Mouse (Mus musculus) midbrain, embryonic 16.5 days (tissue): ENCODE results near the gene Mfsd4b5. TPM values are rescaled to one million over a fixed set of nuclear protein-coding genes. Genes with fewer than 3 reads are reported as not detected.
"Not testable (repeated sequence)": the region's sequence is repeated elsewhere in the genome, so short reads cannot be mapped to it uniquely, and the experiment has no call there.

Experiments used
- ATAC-seq: fragments of 200-750 bp; cut with Nextera tagmentation; 2 replicates; pipeline ENCODE4 v1.8.0; 2017; ENCODE audit warnings: moderate TSS enrichment
- H3K27ac ChIP-seq: fragments of 300-500 bp; sonication (generic); 2 replicates; pipeline ENCODE4 v1.5.1; 2014; ENCODE audit warnings: mild to moderate bottlenecking, low read length, mixed read lengths
- H3K27me3 ChIP-seq: fragments of 300-500 bp; sonication (generic); 2 replicates; pipeline ENCODE4 v1.6.1; 2014; ENCODE audit warnings: low read depth, low read length, mixed read lengths; ENCODE audit not compliant: control insufficient read depth, insufficient read depth
- H3K36me3 ChIP-seq: fragments of 300-500 bp; sonication (generic); 2 replicates; pipeline ENCODE4 v1.6.1; 2014; ENCODE audit warnings: mild to moderate bottlenecking, low read length, moderate library complexity, mixed read lengths; ENCODE audit not compliant: control insufficient read depth, insufficient read depth
- H3K4me1 ChIP-seq: fragments of 300-500 bp; sonication (generic); 2 replicates; pipeline ENCODE4 v1.6.1; 2014; ENCODE audit warnings: mild to moderate bottlenecking, low read length, mixed read lengths; ENCODE audit not compliant: control insufficient read depth, insufficient read depth
- H3K4me2 ChIP-seq: fragments of 300-500 bp; sonication (generic); 2 replicates; pipeline ENCODE4 v1.6.1; 2014; ENCODE audit warnings: mild to moderate bottlenecking, low read length, mixed read lengths
- H3K4me3 ChIP-seq: fragments of 300-500 bp; sonication (generic); 2 replicates; pipeline ENCODE4 v1.5.1; 2014; ENCODE audit warnings: low read depth, mild to moderate bottlenecking, low read length, moderate library complexity, mixed read lengths
- H3K9ac ChIP-seq: fragments of 300-500 bp; sonication (generic); 2 replicates; pipeline ENCODE4 v1.6.1; 2014; ENCODE audit warnings: low read depth, low read length, mixed read lengths
- H3K9me3 ChIP-seq: fragments of 300-500 bp; sonication (generic); replicated peaks from 2 replicates; pipeline ENCODE4 v1.6.1; 2014; ENCODE audit warnings: mild to moderate bottlenecking, low read length, mixed read lengths; ENCODE audit not compliant: control insufficient read depth, poor library complexity, severe bottlenecking
- WGBS: fragments of 180-500 bp; shearing (Covaris S2); extraction: QIAGEN DNeasy Blood & Tissue Kit; methylation state at CpG from one replicate; pipeline ENCODE4 v1.1.7; 2014; 5-methylcytosine and 5-hydroxymethylcytosine counted together
- polyA plus RNA-seq: library from polyadenylated mRNA; unstranded; fragments of >200 nt; fragmentation: Nextera tagmentation; extraction: Ambion mirVana; gene quantifications from 2 replicates; pipeline ENCODE4 v1.2.1, GENCODE M21; 2015

Mfsd4b5 gene
- polyA plus RNA-seq, 1 experiment from 2014 or later, result not detected

DNA sequence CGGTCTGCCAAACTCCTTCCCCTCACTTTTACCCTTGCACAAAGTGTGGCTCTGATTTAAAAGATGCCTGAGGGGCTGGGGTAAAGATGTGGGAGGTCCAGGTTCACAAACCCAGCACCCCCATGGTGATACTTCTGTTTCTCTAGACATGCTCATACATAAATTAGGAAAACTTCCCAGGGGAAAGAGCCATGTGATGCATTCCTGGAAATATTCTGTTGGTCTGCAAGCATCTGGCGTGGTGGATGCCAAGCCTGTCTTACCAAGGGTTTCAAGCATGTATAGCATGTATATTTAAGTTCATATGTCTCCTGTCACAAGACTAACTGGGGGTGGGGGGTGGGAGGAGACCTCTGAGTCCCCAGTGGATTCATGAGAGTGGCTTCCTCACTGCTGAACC is 34.0 kb upstream of the Mfsd4b5 start:
- H3K36me3 ChIP-seq, result no peaks in the 10 kb centered on the region
- H3K4me2 ChIP-seq, result no peak overlapping the region
- H3K9ac ChIP-seq, result no peak overlapping the region
- no peak for ATAC-seq
- WGBS, result 72% methylated on average over 2 of the region's 2 CpGs
- H3K27me3 ChIP-seq, result peaks cover 4% of the 10 kb centered on the region
- no peak overlapping the region for H3K27ac ChIP-seq
- no peak overlapping the region for H3K4me3 ChIP-seq
- H3K4me1 ChIP-seq, result peaks cover 7% of the 10 kb centered on the region
- no peaks in the 10 kb centered on the region for H3K9me3 ChIP-seq

DNA sequence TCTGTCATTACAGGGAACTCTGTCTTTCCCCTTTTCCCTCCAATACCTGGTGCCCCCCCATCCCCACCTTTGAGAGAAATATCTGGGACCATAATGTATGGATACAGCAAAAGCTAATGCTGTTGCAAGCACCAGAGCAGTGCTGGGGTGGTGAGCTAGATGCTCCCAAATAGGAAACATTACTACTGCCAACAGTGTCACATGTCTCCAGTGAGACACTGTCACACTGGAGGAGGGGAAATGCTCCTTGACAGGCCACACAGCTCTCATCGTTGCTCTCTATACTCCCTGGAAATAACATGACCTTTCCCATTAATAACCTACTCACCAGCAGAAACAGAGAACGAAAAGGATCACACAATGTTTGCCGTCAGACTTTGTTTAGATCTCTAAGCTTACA is 33.0 kb upstream of the Mfsd4b5 start:
- 70% methylated on average over 3 of the region's 3 CpGs for WGBS
- H3K27me3 ChIP-seq, result peaks cover 4% of the 10 kb centered on the region
- H3K9ac ChIP-seq, result no peak overlapping the region
- H3K4me3 ChIP-seq, result no peak overlapping the region
- no peak for ATAC-seq
- H3K9me3 ChIP-seq, result no peaks in the 10 kb centered on the region
- no peak overlapping the region for H3K4me2 ChIP-seq
- no peak overlapping the region for H3K27ac ChIP-seq
- peaks cover 5% of the 10 kb centered on the region; the same call in 1 of the 2 replicates for H3K4me1 ChIP-seq
- H3K36me3 ChIP-seq, result no peaks in the 10 kb centered on the region

DNA sequence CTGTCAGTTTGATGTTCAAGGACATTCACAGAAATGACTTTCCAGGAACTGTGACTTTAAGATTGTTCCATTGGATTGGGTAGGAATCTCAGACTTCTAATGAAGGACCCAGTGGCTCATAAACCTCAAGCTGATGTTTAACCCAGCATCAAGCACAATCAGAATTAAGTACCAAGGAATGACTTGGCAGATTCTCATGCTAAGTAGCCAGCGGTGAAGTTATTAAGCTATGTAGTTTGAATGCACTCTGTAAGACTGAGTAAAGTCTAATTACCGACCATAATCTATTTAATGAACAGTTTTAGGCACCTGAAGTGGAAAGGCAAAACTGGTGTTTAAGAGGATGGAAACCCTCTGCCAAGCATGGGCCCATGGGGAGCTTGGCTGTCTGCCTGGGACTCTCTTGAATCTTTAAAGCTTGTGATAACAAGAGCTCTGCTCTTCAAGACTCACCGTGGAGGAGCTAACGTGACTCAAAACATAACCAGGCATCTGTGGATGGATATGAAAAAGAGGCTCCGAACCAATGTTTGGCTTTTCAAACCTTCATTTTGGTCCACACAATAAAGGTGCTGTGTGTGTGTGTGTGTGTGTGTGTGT is 31.9 kb upstream of the Mfsd4b5 start:
- Histone ChIP-seq H3K27me3 (peaks cover 2% of the 10 kb centered on the region), H3K4me3 (no peak overlapping the region), H3K9me3 (no peaks in the 10 kb centered on the region), H3K36me3 (no peaks in the 10 kb centered on the region), H3K9ac (no peak overlapping the region), H3K4me2 (no peak overlapping the region), H3K4me1 (no peaks in the 10 kb centered on the region), H3K27ac (no peak overlapping the region)
- 78% methylated on average over 5 of the region's 5 CpGs for WGBS
- ATAC-seq, result no peak

DNA sequence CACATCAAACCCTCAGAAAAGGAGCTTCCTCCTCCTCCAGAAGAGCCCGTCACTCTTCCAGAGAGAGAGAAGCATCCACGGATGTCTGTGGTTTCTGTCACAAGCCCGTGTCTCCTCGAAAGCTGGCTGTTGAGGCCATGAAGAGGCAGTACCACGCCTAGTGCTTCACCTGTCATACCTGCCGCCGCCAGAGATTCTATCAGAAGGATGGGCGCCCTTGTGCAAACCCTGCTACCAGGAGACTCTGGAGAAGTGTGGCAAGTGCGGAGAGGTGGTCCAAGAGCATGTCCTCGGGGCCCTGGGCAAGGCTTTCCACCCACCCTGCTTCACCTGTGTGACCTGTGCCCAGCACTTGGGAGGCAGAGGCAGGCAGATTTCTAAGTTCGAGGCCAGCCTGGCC is 23.1 kb upstream of the Mfsd4b5 start:
- Histone ChIP-seq H3K4me1 (no peaks in the 10 kb centered on the region), H3K27ac (no peak overlapping the region), H3K4me3 (no peak overlapping the region), H3K27me3 (no peaks in the 10 kb centered on the region), H3K9me3 (no peaks in the 10 kb centered on the region), H3K9ac (no peak overlapping the region), H3K4me2 (no peak overlapping the region), H3K36me3 (no peaks in the 10 kb centered on the region)
- ATAC-seq, result no peak
- 88% methylated on average over 11 of the region's 11 CpGs for WGBS

DNA sequence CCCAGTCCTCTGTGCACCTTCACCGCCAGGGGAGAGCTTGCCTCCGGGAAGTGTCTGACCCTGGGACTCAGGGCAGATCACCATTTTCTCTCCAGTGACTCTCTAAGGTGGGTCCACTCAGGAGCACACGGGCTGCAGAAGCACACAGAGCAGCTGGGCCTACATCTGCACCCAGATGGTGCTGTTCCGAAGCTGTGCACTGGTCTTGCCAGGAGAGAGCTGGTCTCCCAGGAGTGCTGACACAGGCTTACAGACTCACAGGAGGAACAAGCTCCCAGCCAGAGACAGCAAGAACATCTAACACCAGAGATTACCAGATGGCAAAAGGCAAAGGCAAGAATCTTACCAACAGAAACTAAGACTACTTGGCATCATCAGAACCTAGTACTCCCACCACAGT is 22.4 kb upstream of the Mfsd4b5 start:
- 77% methylated on average over 4 of the region's 4 CpGs for WGBS
- H3K27me3 ChIP-seq, H3K4me1 ChIP-seq, H3K9ac ChIP-seq, ATAC-seq, H3K4me2 ChIP-seq, H3K36me3 ChIP-seq, H3K9me3 ChIP-seq, H3K4me3 ChIP-seq, H3K27ac ChIP-seq: not testable (repeated sequence)

DNA sequence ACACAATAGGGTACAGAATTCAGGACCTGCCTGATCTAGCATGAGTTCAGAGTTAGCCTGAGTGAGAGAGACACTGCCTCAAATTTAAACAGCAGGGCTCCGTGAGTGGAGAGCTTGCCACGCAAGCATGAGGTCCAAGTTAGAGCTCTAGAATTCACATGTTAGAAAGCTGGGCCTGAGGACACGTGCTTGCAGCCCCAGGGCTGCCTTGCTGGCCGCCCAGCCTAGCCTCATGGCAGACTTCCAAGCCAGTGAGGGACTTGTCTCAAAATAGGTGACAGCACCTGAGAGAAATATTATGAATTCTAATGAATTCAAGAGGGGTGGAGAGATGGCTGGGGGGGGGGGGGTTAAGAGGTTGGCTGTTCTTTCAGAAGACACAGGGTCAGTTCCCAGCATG is 21.5 kb upstream of the Mfsd4b5 start:
- no peak overlapping the region for H3K9ac ChIP-seq
- 91% methylated on average over 4 of the region's 4 CpGs for WGBS
- H3K9me3 ChIP-seq, result no peaks in the 10 kb centered on the region
- no peaks in the 10 kb centered on the region for H3K27me3 ChIP-seq
- no peaks in the 10 kb centered on the region for H3K4me1 ChIP-seq
- no peaks in the 10 kb centered on the region for H3K36me3 ChIP-seq
- no peak overlapping the region for H3K4me2 ChIP-seq
- H3K27ac ChIP-seq, result no peak overlapping the region
- ATAC-seq, result no peak
- H3K4me3 ChIP-seq, result no peak overlapping the region

DNA sequence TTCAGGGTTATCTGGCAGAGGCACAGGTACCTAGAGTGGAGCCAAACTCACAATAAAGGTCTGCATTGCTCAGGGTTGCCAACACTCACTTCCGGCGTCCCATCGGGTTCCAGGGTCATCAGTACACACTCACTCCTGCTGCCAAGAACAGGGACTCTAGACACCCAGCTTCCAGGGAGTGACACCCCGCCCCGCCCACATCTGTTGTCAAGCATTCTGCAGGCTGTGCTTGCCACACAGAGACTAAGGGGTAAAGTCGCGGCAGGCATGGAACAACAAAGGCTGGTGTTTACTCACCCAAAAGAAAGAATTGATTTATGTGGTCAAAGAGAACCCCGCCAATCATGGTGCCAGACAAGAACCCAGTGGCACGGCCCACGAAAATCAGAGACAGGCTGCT is 20.5 kb upstream of the Mfsd4b5 start:
- H3K9me3 ChIP-seq, result no peaks in the 10 kb centered on the region
- no peak overlapping the region for H3K4me2 ChIP-seq
- WGBS, result 57% methylated on average over 10 of the region's 10 CpGs
- H3K27ac ChIP-seq, result no peak overlapping the region
- no peaks in the 10 kb centered on the region for H3K4me1 ChIP-seq
- H3K9ac ChIP-seq, result no peak overlapping the region
- no peak overlapping the region for H3K4me3 ChIP-seq
- no peaks in the 10 kb centered on the region for H3K36me3 ChIP-seq
- H3K27me3 ChIP-seq, result no peaks in the 10 kb centered on the region
- no peak for ATAC-seq

DNA sequence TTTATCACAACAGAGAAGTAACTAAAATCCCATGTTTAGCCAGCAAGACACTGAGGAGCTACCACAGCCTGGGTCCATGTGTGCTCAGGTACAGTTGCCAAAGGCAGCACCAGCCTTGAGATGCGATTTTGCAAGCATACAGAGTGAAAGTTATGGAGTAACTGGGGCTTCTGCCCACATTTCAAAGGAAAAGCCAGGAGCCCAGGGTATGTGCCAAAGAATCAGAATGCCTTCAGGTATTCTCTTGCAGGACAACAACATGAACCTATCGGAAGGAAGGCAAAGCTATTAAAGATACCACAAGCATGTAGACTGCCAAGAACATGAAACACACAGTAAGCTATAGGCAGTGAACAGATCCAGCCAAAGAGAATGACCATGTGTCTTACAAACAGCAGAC is 14.3 kb upstream of the Mfsd4b5 start:
- Histone ChIP-seq H3K27ac (no peak overlapping the region), H3K9me3 (no peaks in the 10 kb centered on the region), H3K9ac (no peak overlapping the region), H3K4me1 (no peaks in the 10 kb centered on the region), H3K36me3 (no peaks in the 10 kb centered on the region), H3K27me3 (no peaks in the 10 kb centered on the region), H3K4me3 (no peak overlapping the region), H3K4me2 (no peak overlapping the region)
- no peak for ATAC-seq
- 90% methylated on average over 2 of the region's 2 CpGs for WGBS

DNA sequence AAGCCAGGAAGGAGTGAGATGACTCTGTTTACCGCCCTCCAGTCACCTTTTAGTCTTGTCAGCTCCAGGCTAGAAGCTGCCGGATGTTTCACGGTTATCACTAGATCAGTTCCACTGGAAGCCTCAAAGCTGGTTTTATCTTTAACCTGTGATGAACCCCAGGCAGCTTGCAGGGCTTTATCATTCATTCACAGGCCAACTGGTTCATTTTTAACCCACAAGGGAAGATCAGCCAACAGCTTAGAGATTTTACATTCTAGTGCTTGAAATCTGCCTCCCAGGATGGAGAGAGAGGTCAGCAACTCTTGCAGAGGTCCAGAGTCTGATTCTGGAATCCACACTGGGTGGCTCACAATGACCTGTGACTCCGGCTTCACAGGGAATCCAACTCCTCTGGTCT is 4.7 kb upstream of the Mfsd4b5 start:
- Histone ChIP-seq H3K9ac (no peak overlapping the region), H3K27me3 (no peaks in the 10 kb centered on the region), H3K4me2 (no peak overlapping the region), H3K27ac (no peak overlapping the region), H3K9me3 (0 out of 2 replicates have a peak, but pooled peaks cover 3% of the 10 kb centered on the region), H3K4me3 (no peak overlapping the region), H3K36me3 (no peaks in the 10 kb centered on the region), H3K4me1 (no peaks in the 10 kb centered on the region)
- WGBS, result 78% methylated on average over 4 of the region's 4 CpGs
- ATAC-seq, result no peak
